Mouse (Mus musculus) CD4-positive, CD25-positive, alpha-beta regulatory T cell, adult 2 months (primary cell): Measurements from ENCODE around the gene Spout1.

Experiments
- DNase-seq: peaks from one replicate; pipeline ENCODE4 v3.0.0-alpha.2; 2012; ENCODE audit warnings: low read depth, low spot score

Gene Spout1

GRCm38 (mm10) chr2:30130156-30130555 lies 48.1 kb downstream of the Spout1 start:
- no peak for DNase-seq

GRCm38 (mm10) chr2:30128789-30129188 lies 49.5 kb downstream of the Spout1 start:
- peak; percentile 74 for DNase-seq

DNA sequence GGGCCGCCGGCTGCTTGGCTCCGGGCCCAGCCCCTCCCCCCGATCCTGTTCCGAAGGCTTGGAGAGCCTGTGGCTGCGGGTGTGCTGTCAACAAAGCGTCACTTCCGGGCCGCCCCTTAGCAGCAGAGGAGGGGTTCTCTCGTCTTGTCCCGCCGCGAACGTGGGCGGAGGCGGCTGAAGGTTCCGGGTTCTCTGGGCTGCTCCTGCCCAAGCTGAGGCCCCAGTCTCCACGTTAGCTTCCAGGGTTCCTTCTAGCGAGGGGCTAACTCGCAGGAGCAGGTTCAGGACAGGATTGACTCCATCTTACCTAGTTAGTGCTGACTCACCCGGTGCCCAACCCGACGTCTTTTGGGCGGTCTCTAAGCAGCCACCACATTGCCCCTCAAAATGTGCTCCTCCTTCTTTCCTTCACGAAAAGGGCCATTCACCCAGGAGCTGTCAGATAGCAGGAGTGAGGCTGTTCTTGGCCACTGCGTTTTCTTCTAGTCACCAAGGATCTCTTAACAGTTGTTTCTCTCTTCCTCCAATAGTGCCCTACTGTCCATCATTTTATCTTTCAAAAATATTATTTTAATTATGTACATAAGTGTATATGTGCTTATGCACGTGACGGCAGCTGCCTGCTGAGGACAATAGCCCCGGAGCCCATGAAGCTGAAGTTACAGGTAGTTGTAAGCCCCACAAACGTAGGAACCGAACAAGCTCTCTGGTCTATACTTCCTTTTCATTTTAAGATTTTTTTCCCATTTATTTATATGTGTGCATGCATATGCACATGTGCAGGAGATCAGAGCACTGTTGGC lies 53.6 kb downstream of the Spout1 start, which contains the start of gene Zer1:
Gene Zer1, minus strand, starts transcription at position 114 of the 803 bp plus-strand sequence.
- DNase-seq: peak; percentile 95

- DNase-seq: no peak
Observed at GRCm38 (mm10) chr2:30123729-30124471, 54.4 kb downstream of the Spout1 start.
